Comparison of ENCODE assay signal across 23 mouse cellular contexts in genomic region chr4:151773651-151774050, GRCm38 (mm10).
"Had no signal": no experiment of that assay in that cellular context is flagged by ENCODE, and none has a peak within 500 bp of the region (broad histone marks: within the 10 kb centered on the region; RNA-seq: fewer than 3 reads in every experiment).

No protein-coding gene starts in this region.

- H3K9me3 ChIP-seq: heart, embryonic 10.5 days; heart, embryonic 12.5 days; hindbrain, embryonic 10.5 days; hindbrain, embryonic 12.5 days; hindbrain, embryonic 15.5 days; intestine, embryonic 15.5 days; limb, embryonic 10.5 days; limb, embryonic 12.5 days had no signal

- H3K27ac ChIP-seq: gastrocnemius, adult 2 months; heart, embryonic 10.5 days; hindbrain, embryonic 10.5 days; hindbrain, embryonic 12.5 days; hindbrain, embryonic 15.5 days; intestine, embryonic 15.5 days; layer of hippocampus, adult 2 months; left cerebral cortex, adult 2 months; limb, embryonic 10.5 days; limb, embryonic 12.5 days had no signal

- H3K36me3 ChIP-seq: heart, embryonic 10.5 days; heart, embryonic 12.5 days; hindbrain, embryonic 12.5 days; hindbrain, embryonic 15.5 days; intestine, embryonic 15.5 days; limb, embryonic 10.5 days; limb, embryonic 12.5 days had no signal

- H3K4me3 ChIP-seq: gastrocnemius, adult 2 months; heart, embryonic 10.5 days; heart, embryonic 12.5 days; hindbrain, embryonic 10.5 days; hindbrain, embryonic 12.5 days; hindbrain, embryonic 15.5 days; intestine, embryonic 15.5 days; layer of hippocampus, adult 2 months; left cerebral cortex, adult 2 months; limb, embryonic 10.5 days; limb, embryonic 12.5 days had no signal

- ATAC-seq: inflammation-experienced regulatory T-cells, adult 6 months; intestine, embryonic 15.5 days; intestine, postnatal 0 days had no signal

- DNase-seq: gastrocnemius, postnatal 10 days; gastrocnemius, postnatal 25 days; heart, adult 18-20 months; heart, postnatal 10 days; heart, postnatal 4 days; kidney, adult 18-20 months; kidney, adult 8-10 months; kidney, postnatal 10 days; kidney, postnatal 25 days; kidney, postnatal 4 days had no signal

- H3K9ac ChIP-seq: heart, embryonic 12.5 days; hindbrain, embryonic 12.5 days; hindbrain, embryonic 15.5 days; intestine, embryonic 15.5 days; limb, embryonic 12.5 days had no signal

- H3K27me3 ChIP-seq: heart, embryonic 12.5 days; hindbrain, embryonic 12.5 days; hindbrain, embryonic 15.5 days; intestine, embryonic 15.5 days; limb, embryonic 12.5 days had no signal

- H3K4me1 ChIP-seq: hindbrain, embryonic 10.5 days; intestine, embryonic 15.5 days; limb, embryonic 10.5 days; limb, embryonic 12.5 days had no signal

- H3K4me2 ChIP-seq: heart, embryonic 12.5 days; hindbrain, embryonic 12.5 days; hindbrain, embryonic 15.5 days; intestine, embryonic 15.5 days; limb, embryonic 12.5 days had no signal
